Mouse (Mus musculus) heart, embryonic 10.5 days (tissue): ENCODE data around the gene A330070K13Rik. TPM values are rescaled to one million over a fixed set of nuclear protein-coding genes. Genes with fewer than 3 reads are reported as not detected.

ENCODE experiments used
- polyA plus RNA-seq: library from polyadenylated mRNA; unstranded; fragments of >200 nt; fragmentation: Nextera tagmentation; extraction: Ambion mirVana; gene quantifications from 2 replicates; pipeline ENCODE4 v1.2.1, GENCODE M21; 2016

The A330070K13Rik gene
- polyA plus RNA-seq, 1 experiment from 2014 or later = not detected

Other genes starting within 250 kb of the A330070K13Rik start
- gene Kctd7, start 239.8 kb downstream of the A330070K13Rik start, polyA plus RNA-seq = 4.4 and 4.8 TPM in 2 replicates
- 21.2 and 25.5 TPM in 2 replicates for gene Rabgef1, start 212.8 kb downstream of the A330070K13Rik start, polyA plus RNA-seq
- gene Tmem248, start 167.6 kb downstream of the A330070K13Rik start, polyA plus RNA-seq = 30.9 and 35.7 TPM in 2 replicates
- 64.9 and 74.8 TPM in 2 replicates for gene Sbds, start 129.1 kb downstream of the A330070K13Rik start, polyA plus RNA-seq
- 25.2 and 26.1 TPM in 2 replicates for gene Tyw1, start 129.0 kb downstream of the A330070K13Rik start, polyA plus RNA-seq
- 0.10 and 0.21 TPM in 2 replicates for gene Caln1, start 15.2 kb downstream of the A330070K13Rik start, polyA plus RNA-seq